Mouse (Mus musculus) bone marrow, adult 2 months (tissue): ENCODE measurements around the gene Snx15. TPM values are rescaled to one million over a fixed set of nuclear protein-coding genes. Genes with fewer than 3 reads are reported as not detected.
A peak's percentile ranks its signal among the peaks of the same experiment; 100 is the strongest.

Source experiments
- H3K27ac ChIP-seq: fragments of 200-500 bp; 2 replicates; pipeline ENCODE4 v1.5.1; 2012; ENCODE audit warnings: low read depth, mild to moderate bottlenecking, control low read depth, inconsistent platforms, low read length; ENCODE audit not compliant: control insufficient read depth, poor library complexity, insufficient read depth
- H3K4me1 ChIP-seq: fragments of 200-500 bp; 2 replicates; pipeline ENCODE4 v1.6.1; 2011; ENCODE audit warnings: low read length; ENCODE audit not compliant: control insufficient read depth, insufficient read depth
- H3K4me3 ChIP-seq: fragments of 200-500 bp; replicated peaks from 2 replicates; pipeline ENCODE3; 2011; ENCODE audit warnings: mild to moderate bottlenecking, low read depth, low read length, control low read depth; ENCODE audit not compliant: control insufficient read depth
- CTCF ChIP-seq: fragments of 200-500 bp; IDR thresholded peaks from 2 replicates; pipeline ENCODE4 v1.5.1; 2011; ENCODE audit warnings: low read length, control low read depth; ENCODE audit not compliant: control insufficient read depth, insufficient read depth
- POLR2A ChIP-seq: fragments of 200-500 bp; IDR thresholded peaks from 2 replicates; pipeline ENCODE4 v1.6.1; 2011; ENCODE audit warnings: low read depth, mild to moderate bottlenecking, control low read depth, low read length, borderline replicate concordance; ENCODE audit not compliant: control insufficient read depth
- WGBS: fragments of 180-500 bp; shearing (Covaris S2); methylation state at CpG from one replicate; pipeline ENCODE4 v1.1.7; 2018; 5-methylcytosine and 5-hydroxymethylcytosine counted together
- polyA plus RNA-seq: library from polyadenylated mRNA; stranded (reverse); fragments of >200 nt; gene quantifications from 2 replicates; pipeline ENCODE4 v1.2.4, GENCODE M21; 2011; ENCODE audit warnings: low replicate concordance; ENCODE audit not compliant: missing spikeins, insufficient read depth, insufficient read length

Snx15 gene
- polyA plus RNA-seq, 1 experiment, result 33.2 TPM

DNA sequence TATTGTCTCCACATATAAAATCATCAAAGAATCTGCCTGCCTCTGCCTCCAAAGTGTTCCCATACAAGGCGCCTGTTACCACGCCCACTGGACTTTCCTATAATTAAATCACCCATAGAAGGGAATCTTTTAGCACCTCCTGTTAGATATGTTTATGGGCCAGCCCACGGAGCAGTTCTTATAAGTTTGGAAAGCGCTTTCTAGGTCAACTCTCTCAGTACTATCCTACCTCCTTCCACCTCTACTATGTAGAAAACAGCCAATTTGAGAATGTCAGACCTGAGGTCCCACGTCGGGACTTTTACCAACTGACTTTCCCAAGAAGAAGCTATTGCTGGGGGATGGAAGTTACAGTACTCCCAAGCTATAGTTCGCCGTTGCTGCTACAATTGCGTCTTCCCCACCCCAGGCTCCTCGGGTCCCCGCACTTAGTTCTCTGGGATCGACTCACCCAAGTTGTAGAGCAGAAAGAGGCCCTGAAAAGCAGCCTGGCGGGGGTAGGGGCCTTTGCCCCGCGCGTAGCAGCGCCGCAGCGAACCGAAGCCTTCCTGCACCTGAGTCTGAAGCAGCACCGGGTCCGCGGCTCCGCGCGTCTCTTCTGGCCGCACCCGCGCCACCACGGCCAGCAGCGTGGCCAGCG, 10.6 kb downstream of the Snx15 start:
- TF ChIP-seq CTCF, result no peak
- TF ChIP-seq POLR2A, result no peak
- WGBS, result 4% methylated on average over 32 of the region's 32 CpGs
- H3K4me1 ChIP-seq, result no peaks in the 10 kb centered on the region

DNA sequence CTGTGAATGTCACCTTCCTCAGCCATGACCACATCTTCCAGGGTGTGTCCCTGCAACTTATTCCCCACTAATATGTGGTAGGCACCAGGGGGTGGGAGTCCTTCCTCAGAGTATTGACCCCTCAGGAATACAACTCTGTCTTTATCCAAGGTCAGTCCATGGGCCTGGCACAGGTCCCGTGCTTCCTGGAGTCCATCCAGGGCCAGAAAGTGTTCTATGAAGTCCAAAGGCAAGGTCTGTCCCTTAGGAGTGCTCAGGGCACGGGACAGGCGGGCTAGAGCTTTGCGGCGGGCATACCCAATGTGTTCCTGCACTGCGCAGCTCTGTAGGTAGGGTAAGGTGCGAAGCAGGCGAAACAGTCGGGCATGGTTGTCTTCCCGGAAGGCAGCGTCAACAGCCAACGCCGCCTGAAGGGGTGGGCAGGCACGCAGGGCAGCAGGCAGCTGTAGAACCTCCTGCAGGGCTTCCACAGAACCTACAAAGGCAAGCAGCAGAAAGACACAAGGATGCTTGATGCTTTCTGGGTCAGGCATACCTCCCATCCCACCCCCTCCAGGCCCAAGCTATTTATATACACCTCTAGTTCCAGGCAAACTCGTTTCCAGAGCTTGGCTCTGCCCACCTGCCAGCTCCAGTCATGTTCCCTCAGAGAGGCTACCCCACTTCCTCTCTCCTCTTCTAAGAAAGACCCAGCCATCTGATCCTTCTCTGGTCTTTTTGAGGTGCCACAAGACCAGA, 11.8 kb downstream of the Snx15 start:
- Histone ChIP-seq H3K4me3 (no peak overlapping the region), H3K27ac (no peak overlapping the region), H3K4me1 (no peaks in the 10 kb centered on the region)
- no peak; the same call in 1 of the 2 replicates for TF ChIP-seq POLR2A
- TF ChIP-seq CTCF, result no peak
- WGBS, result 90% methylated on average over 15 of the region's 15 CpGs

More for the DNA sequence above, 10.6 kb downstream of the Snx15 start:
- Histone ChIP-seq H3K27ac (peak overlapping the region; percentile 98), H3K4me3 (peak overlapping the region; percentile 99)

DNA sequence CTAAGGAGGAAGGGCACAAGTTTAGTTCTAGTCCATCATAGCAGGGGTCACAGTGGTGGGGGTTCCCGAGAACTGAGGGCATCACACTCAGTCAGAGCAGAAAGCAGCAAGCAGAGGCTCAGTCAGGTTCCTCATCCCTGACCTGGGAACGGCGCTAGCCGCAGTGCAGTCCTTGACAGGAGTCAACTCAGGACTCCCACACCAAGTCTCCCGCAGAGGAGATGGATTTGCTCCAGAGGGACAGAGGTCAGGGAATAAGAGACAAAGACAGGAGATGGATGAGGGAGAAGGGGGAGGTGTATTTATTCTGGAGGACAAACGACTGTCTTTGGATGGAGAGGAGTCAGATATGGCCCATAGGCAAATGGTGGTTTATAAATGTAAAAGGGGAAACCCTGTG, 15.0 kb downstream of the Snx15 start:
- TF ChIP-seq POLR2A (no peak), CTCF (no peak)
- WGBS, result 87% methylated on average over 6 of the region's 6 CpGs
- no peak overlapping the region for H3K4me3 ChIP-seq
- H3K4me1 ChIP-seq, result no peaks in the 10 kb centered on the region
- H3K27ac ChIP-seq, result no peak overlapping the region

DNA sequence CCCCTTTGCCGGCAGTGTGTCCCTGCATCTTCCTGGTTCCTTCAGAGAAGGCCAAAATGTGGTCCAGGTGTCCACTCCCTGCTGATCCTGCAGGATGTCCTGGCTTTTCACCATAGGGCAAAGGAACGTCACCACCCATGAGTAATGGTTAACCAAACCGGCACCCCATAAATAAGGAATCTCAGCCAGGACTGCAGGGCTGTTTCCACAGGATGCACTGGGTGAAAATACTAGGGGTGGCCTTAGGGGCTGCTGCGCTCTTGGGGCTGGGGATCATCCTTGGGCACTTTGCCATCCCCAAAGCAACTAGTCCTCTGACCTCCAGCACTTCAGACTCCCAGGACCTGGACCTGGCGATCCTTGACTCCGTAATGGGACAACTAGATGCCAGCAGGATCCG, 22.5 kb downstream of the Snx15 start, which contains the start of gene Naaladl1:
TSS of gene Naaladl1 (plus strand) at position 197 of the 400 bp plus-strand sequence.
- 91% methylated on average over 7 of the region's 7 CpGs for WGBS
- TF ChIP-seq POLR2A (no peak), CTCF (no peak)
- Histone ChIP-seq H3K27ac (peak within 1 kb of the TSS; percentile 48; the same call in 1 of the 2 replicates), H3K4me3 (no peak within 1 kb of the TSS), H3K4me1 (peaks cover 3% of the 10 kb centered on the region)

DNA sequence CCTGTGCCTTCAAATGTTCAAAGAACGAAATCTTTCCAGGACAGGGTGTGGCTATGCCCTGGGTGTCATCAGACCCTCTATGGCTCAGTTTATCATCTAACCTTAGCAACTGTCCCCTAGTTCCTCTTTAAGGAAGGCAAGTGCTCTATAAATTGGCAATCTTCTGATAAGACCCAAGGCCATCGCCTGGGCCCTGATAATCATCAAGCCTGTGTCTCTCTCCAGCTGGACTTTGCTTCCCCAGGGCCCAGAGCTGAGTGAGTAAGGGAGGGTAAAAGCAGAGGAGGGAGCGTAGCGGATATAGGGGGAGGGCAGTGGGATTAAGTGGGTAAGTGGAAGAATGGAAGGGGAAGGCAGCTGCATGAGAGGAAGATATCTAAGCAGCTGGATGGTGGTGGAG, 23.6 kb downstream of the Snx15 start:
- no peak for TF ChIP-seq POLR2A
- no peak for TF ChIP-seq CTCF
- Histone ChIP-seq H3K4me1 (peaks cover 3% of the 10 kb centered on the region), H3K27ac (peak overlapping the region; percentile 48; the same call in 1 of the 2 replicates), H3K4me3 (no peak overlapping the region)
- 75% methylated on average over 4 of the region's 4 CpGs for WGBS

DNA sequence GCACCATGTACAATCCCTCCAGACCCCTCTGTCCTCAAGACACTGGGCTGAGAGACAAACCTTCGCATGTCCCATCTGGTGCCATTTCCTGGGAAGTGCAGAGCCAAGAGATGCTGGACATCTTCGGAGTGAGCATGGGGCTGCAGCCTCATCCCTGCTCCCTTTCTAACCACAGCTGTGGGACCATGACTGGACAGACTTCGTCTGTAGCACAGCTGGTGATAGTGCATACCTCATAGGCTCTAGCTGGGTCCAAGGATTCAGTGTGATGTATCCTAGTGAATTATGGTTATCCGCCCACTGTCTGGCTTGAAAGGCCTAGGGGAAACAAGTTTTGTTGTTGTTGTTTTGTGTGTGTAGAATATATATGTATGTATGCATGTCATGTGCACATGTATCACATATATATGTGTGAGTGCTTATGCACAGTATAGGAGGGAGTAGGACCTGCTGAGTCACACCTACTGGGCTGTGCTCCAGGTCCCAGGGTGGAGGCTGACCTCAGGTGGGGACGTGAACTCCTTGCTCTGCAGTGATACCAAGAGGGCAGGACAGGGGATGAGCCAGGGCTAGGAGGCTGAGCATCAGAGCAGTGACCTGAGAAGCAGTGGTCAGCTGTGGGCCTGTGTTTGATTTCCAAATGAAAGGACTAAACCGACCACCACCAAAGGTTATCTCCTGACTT, 25.8 kb downstream of the Snx15 start:
- peaks cover 3% of the 10 kb centered on the region for H3K4me1 ChIP-seq
- 60% methylated on average over 6 of the region's 6 CpGs for WGBS
- no peak for TF ChIP-seq POLR2A
- TF ChIP-seq CTCF, result no peak
- H3K4me3 ChIP-seq, result no peak overlapping the region
- peak overlapping the region; percentile 69 for H3K27ac ChIP-seq

DNA sequence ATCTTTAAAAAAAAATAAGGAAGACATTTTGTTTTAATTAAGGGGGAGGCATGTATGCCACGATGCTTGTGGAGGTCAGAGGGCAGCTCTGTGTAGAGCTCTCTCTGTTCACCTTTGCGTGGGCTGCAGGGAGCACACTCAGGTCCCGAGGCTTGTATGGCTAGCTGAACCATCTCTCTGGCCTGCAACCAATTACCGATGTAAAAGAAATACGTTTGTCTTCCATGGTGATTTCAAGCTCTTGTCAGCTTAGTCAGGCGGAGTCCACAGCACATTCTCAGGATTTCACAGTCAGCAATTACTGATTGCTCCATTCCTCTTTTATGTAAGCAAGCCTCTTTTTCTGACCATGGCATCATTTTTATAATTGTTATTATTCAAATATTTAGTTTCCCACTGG, 26.9 kb downstream of the Snx15 start:
- TF ChIP-seq POLR2A (no peak), CTCF (no peak)
- H3K27ac ChIP-seq, result no peak overlapping the region
- H3K4me3 ChIP-seq, result no peak overlapping the region
- peaks cover 3% of the 10 kb centered on the region for H3K4me1 ChIP-seq
- WGBS, result 84% methylated on average over 6 of the region's 6 CpGs

DNA sequence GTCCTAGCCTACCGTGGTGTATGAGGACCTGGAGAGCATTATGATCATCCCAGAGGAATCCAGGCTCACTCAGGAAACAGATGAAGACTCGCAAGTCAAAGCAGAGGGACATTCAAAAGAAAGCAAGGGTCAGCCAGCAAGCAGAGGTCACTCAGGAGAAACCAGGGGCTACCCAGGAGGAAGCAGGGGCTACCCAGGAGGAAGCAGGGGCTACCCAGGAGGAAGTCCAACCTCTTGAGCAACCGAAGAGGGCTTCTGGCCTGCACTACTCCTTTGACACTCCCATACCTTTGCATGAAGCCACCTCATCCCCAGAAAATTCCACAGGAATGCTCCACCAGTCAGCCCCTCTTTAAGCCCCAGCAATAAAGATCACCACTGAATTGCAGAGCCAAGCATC, 30.3 kb downstream of the Snx15 start:
- WGBS, result 51% methylated on average over 3 of the region's 3 CpGs

More for the DNA sequence above, 30.3 kb downstream of the Snx15 start:
- Histone ChIP-seq H3K27ac (no peak overlapping the region), H3K4me3 (no peak overlapping the region), H3K4me1 (peaks cover 2% of the 10 kb centered on the region)
- TF ChIP-seq CTCF, result no peak
- TF ChIP-seq POLR2A, result no peak
